Mouse (Mus musculus) E14TG2a.4 (cell line): ENCODE results near the gene Ispd.

ENCODE experiments used
- H3K27me3 ChIP-seq: 2 replicates; pipeline ENCODE4 v1.6.1; 2014; ENCODE audit warnings: low read length, control low read depth; ENCODE audit not compliant: insufficient read depth
- H3K36me3 ChIP-seq: 2 replicates; pipeline ENCODE4 v1.6.1; 2014; ENCODE audit warnings: low read length, control low read depth; ENCODE audit not compliant: insufficient read depth
- H3K4me1 ChIP-seq: replicated peaks from 2 replicates; pipeline ENCODE4 v1.6.1; 2014; ENCODE audit warnings: low read depth, low read length, control low read depth
- H3K4me3 ChIP-seq: replicated peaks from 2 replicates; pipeline ENCODE4 v1.5.1; 2014; ENCODE audit warnings: mild to moderate bottlenecking, low read length
- H3K9me3 ChIP-seq: 2 replicates; pipeline ENCODE4 v1.6.1; 2014; ENCODE audit warnings: low read length, control low read depth
- CTCF ChIP-seq: conservative IDR thresholded peaks from 2 replicates; pipeline ENCODE4 v1.5.1; 2014; ENCODE audit warnings: low read length
- NANOG ChIP-seq: IDR thresholded peaks from 2 replicates; pipeline ENCODE4 v1.6.1; 2014; ENCODE audit warnings: borderline replicate concordance, low read length, mixed read lengths
- POU5F1 ChIP-seq: IDR thresholded peaks from 2 replicates; pipeline ENCODE4 v1.6.1; 2014; ENCODE audit warnings: low read length, borderline replicate concordance

Ispd gene

DNA sequence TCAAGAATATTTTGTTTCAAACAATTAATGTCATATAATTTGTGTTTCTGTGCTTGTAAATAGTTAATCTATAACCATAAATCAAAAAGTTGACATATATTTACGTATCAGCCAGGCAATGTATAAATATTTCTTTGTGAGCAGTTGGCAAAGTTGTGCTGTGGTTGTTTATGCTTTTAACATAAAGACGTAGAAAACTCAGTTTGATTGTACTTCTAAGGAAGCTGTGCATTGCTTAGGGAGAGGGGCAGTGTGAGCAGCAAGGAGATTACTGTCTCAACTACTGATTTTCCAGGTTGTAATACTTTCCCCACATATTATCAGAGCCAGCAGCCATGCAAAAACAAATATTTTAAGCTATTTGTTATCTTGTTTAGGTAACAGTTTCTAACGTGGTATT lies 96.7 kb downstream of the Ispd start:
- H3K4me3 ChIP-seq, result no peak overlapping the region
- H3K9me3 ChIP-seq, result no peaks in the 10 kb centered on the region
- no peaks in the 10 kb centered on the region for H3K27me3 ChIP-seq
- peaks cover 6% of the 10 kb centered on the region for H3K4me1 ChIP-seq
- H3K36me3 ChIP-seq, result no peaks in the 10 kb centered on the region
- TF ChIP-seq NANOG (no peak), POU5F1 (no peak), CTCF (no peak)

DNA sequence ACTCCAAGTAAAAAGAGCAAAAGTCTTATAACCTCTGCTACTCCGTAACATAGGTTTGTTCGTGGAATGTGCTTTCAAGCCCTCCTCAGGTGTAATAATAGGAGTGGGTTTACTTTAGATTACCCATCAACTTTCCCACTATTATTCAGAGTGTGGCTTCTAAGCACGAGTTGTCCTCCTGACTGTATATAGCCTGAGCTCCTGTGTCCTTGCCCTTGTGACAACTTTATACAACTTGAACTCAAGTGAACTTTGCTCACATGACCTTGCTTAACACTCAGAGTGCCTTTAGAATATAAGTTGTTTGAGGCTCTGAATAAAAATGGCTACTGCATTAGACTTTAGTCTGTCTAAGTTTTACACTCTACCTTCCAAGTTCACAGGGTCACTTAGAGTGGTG lies 100.5 kb downstream of the Ispd start:
- Histone ChIP-seq H3K4me1 (0 out of 2 replicates have a peak, but pooled peaks cover 5% of the 10 kb centered on the region), H3K4me3 (no peak overlapping the region), H3K27me3 (no peaks in the 10 kb centered on the region), H3K36me3 (no peaks in the 10 kb centered on the region), H3K9me3 (peaks cover 10% of the 10 kb centered on the region)
- TF ChIP-seq NANOG (no peak), CTCF (no peak), POU5F1 (no peak)

DNA sequence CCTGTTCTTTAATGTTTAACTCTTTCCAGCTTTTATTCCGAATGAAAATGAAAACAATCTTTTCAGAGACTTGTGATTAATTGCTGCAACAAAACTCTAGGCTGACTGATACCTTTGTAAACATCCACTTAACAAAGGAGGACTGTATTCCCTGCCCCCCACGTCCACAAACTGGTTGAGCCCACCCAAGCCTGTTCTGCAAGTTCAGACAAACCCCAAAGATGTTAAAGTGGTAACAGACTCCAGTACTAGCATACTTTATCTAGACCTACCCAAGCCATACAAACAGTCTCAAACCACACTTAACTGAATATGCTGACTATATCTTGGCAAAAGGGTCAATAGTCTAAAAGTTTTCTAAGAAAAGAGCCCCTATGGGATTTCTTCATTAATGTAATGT lies 102.1 kb downstream of the Ispd start:
- Histone ChIP-seq H3K4me3 (no peak overlapping the region), H3K9me3 (peaks cover 10% of the 10 kb centered on the region), H3K4me1 (0 out of 2 replicates have a peak, but pooled peaks cover 5% of the 10 kb centered on the region), H3K36me3 (no peaks in the 10 kb centered on the region), H3K27me3 (no peaks in the 10 kb centered on the region)
- no peak for TF ChIP-seq POU5F1
- TF ChIP-seq CTCF, result no peak
- no peak for TF ChIP-seq NANOG

DNA sequence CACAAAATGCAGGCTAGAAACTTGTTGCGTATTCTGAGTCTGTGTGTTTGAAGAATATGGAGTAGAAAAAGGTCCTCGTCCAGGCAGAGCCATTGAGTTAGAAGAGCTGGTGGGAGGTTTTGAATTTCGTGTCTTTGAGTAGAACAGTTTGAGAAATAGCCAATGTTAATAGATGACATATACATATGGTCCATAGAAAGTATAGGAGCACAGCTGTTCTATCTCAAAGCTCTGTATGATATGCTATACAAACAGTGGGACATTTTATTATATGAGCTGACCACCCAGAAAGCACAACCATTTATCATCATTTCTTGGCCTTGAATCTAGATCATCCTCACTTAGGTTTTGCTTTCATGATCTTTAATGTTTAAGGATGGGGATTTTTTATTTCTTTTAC lies 116.3 kb downstream of the Ispd start:
- no peaks in the 10 kb centered on the region for H3K36me3 ChIP-seq
- H3K27me3 ChIP-seq, result no peaks in the 10 kb centered on the region
- no peaks in the 10 kb centered on the region for H3K4me1 ChIP-seq
- no peak overlapping the region for H3K4me3 ChIP-seq
- H3K9me3 ChIP-seq, result no peaks in the 10 kb centered on the region
- TF ChIP-seq NANOG (no peak), CTCF (no peak), POU5F1 (no peak)

DNA sequence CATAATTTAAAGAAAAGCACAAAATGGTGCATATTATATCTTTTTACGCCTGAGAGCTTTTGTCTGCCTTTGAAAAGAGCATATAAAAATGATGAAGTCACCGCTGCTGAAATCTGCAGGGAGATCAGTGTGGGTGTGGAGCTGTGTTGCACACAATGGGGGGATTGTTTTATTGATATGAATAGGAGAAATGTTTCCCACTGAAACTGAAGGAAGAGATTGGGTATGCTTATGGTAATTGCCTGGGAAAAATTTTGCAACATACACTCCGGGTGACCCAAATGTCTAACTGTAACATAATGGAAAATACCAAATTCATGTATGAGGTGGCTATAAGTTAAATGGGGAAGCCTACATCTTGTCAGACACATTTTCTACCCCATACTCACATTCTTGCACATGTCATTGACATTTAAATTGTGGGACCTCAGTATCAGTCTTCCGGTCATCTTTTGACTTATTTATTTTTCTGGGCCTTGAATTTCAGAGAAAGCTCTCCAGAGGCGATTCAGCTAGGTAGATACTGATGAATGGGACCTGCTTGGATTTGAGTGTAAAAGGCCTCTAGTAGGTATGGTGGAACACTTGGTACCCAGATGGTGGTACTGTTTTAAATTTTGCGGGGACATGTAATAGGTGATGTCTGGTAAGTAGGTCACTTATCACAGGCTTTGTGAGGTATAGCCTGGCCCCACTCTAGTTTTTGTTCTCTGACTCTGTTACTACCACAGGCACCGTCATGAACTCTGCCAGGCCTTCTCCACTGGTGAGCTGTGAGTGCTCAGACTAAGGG lies 126.1 kb downstream of the Ispd start:
- H3K27me3 ChIP-seq, result no peaks in the 10 kb centered on the region
- H3K4me3 ChIP-seq, result no peak overlapping the region
- no peaks in the 10 kb centered on the region for H3K4me1 ChIP-seq
- H3K36me3 ChIP-seq, result no peaks in the 10 kb centered on the region
- no peaks in the 10 kb centered on the region for H3K9me3 ChIP-seq
- TF ChIP-seq NANOG (no peak), CTCF (no peak), POU5F1 (no peak)

DNA sequence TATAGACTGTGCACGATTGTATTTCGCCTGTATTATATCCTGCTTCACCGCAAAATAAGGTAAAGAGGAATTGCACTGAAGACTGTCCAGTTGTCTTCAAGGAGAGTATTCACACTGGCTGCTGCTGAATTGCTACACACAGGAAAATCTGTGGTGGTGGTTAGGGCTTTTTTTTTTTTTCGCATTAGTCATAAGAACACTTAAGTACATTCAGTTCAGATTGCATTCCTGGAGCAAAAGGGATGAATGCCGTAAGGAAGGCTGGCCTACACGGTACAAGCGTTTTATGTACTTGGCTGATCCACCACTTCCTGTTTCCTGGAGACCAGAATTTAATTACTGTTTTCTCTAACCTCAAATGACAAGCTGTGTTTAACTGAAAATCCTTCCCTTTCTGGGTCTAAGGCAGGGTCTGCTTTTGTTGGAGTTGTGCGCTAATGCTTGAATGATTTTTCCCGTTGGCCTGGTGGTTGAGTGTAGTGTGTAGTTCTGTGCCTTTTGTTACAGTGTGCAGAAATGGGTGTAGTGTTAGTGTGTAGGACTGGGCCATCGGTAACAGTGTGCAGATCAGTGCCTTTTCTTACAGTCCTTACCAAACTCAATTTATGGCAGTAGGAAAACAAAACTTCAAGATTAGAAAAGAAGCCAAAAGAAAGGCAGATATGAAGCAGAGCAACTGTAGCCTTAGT lies 128.8 kb downstream of the Ispd start:
- H3K27me3 ChIP-seq, result no peaks in the 10 kb centered on the region
- H3K4me3 ChIP-seq, result no peak overlapping the region
- TF ChIP-seq NANOG, result no peak
- no peak for TF ChIP-seq CTCF
- TF ChIP-seq POU5F1, result no peak
- H3K36me3 ChIP-seq, result no peaks in the 10 kb centered on the region
- no peaks in the 10 kb centered on the region for H3K4me1 ChIP-seq
- no peaks in the 10 kb centered on the region for H3K9me3 ChIP-seq

DNA sequence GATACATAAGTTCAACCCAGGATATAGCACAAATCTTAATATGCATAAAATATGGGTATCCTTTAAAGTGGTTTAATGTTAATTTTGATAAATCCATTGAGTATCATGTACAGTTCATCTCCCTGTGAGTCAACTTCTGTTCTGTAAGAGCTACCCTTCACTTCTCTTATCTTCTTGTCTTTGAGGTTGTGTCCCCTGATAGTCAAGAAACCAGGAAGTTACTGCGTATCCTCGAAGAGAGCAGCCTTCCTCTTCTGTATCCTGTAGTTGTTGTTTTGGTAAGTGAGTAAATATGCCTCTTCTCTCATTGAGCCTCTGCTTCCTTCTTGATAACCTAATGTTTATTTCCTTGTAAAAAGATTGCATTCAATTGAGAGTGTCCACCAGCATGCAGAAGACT lies 140.5 kb downstream of the Ispd start:
- H3K4me1 ChIP-seq, result no peaks in the 10 kb centered on the region
- 0 out of 2 replicates have a peak, but pooled peaks cover 4% of the 10 kb centered on the region for H3K9me3 ChIP-seq
- H3K27me3 ChIP-seq, result no peaks in the 10 kb centered on the region
- TF ChIP-seq POU5F1, result no peak
- TF ChIP-seq CTCF, result no peak
- no peak for TF ChIP-seq NANOG
- H3K4me3 ChIP-seq, result no peak overlapping the region
- no peaks in the 10 kb centered on the region for H3K36me3 ChIP-seq

DNA sequence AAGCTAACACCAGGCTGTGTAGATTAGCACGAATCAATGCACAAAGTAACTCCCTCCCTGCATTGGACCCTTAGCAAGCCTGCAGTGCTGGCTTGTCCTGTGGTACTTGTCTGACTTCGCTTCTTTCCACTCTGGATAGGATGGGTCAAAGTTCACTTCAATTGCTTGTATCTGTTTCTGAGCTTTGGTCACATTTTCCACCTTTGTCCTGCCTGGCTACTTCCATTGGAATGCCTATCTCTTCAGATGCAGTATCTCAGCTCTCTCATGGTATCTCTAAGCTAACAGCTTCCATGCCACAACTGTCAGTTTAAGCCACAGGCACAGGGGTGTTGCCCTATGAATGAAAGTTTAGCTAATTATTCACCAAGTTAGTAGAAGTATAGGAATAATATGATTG lies 142.3 kb downstream of the Ispd start:
- Histone ChIP-seq H3K36me3 (no peaks in the 10 kb centered on the region), H3K27me3 (no peaks in the 10 kb centered on the region), H3K4me3 (no peak overlapping the region), H3K4me1 (no peaks in the 10 kb centered on the region), H3K9me3 (0 out of 2 replicates have a peak, but pooled peaks cover 4% of the 10 kb centered on the region)
- TF ChIP-seq POU5F1 (no peak), NANOG (no peak), CTCF (no peak)

DNA sequence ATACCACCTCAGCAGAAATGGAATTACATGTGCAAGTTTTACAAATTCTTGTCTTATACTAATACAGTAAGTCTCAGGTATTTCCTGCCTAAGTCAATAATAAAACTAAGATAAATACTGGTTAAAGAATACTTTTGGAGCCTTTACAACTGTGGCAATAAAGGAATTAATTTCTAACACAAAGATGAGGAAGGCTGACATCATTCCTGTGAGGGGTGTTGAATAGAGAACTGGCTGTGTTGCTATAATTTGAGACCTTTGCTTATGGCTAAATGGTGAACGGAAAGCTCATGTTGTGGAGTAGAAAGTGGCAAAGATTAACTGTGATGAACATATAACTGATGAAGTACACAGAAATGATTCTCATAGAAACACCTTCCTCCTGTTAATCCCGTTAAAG lies 149.7 kb downstream of the Ispd start:
- Histone ChIP-seq H3K4me1 (no peaks in the 10 kb centered on the region), H3K9me3 (no peaks in the 10 kb centered on the region), H3K4me3 (no peak overlapping the region), H3K27me3 (no peaks in the 10 kb centered on the region), H3K36me3 (no peaks in the 10 kb centered on the region)
- TF ChIP-seq CTCF, result no peak
- TF ChIP-seq NANOG, result no peak
- TF ChIP-seq POU5F1, result no peak
